Comparison of ENCODE assay signal across 22 mouse cellular contexts in genomic region chr9:37017169-37017568, GRCm38 (mm10).
DNase-seq lines count a peak whose midpoint lies in the region; ATAC-seq and TF ChIP-seq lines count a peak whose summit lies in the region.
"Had no signal": no experiment of that assay in that cellular context is flagged by ENCODE, and none has a peak within 500 bp of the region (broad histone marks: within the 10 kb centered on the region; RNA-seq: fewer than 3 reads in every experiment).

No protein-coding gene starts in this region.

- no peak for ATAC-seq in heart, embryonic 13.5 days (ENCODE audit: extremely low read depth, insufficient number of reproducible peaks, low FRiP score, low TSS enrichment)
- ATAC-seq in lung, embryonic 15.5 days (ENCODE audit: borderline replicate concordance, extremely low read depth, low FRiP score, low TSS enrichment) = no peak
- ATAC-seq in stomach, embryonic 14.5 days (ENCODE audit: insufficient number of reproducible peaks, insufficient read depth, low FRiP score, low read depth) = peak; percentile 43; the same call in 1 of the 2 replicates
- no peak for ATAC-seq in liver, embryonic 11.5 days (replicated peaks; ENCODE audit: low FRiP score)
- ATAC-seq: CD4-positive, CD25-positive, alpha-beta regulatory T cell, adult 4 months; inflammation-experienced regulatory T-cells, adult 6 months had no signal

- H3K9ac ChIP-seq in heart, embryonic 13.5 days = no peak overlapping the region
- H3K9ac ChIP-seq in lung, embryonic 15.5 days = no peak overlapping the region
- H3K9ac ChIP-seq in stomach, embryonic 14.5 days (replicated peaks; ENCODE audit: low read depth, low read length) = no peak overlapping the region
- no peak overlapping the region for H3K9ac ChIP-seq in liver, embryonic 11.5 days (ENCODE audit: low read depth, low read length)
- H3K9ac ChIP-seq: embryonic facial prominence, embryonic 15.5 days; limb, embryonic 15.5 days; liver, embryonic 15.5 days; neural tube, embryonic 12.5 days had no signal

- H3K27me3 ChIP-seq in heart, embryonic 13.5 days (replicated peaks) = peaks cover 6% of the 10 kb centered on the region; the same call in 1 of the 2 replicates
- H3K27me3 ChIP-seq in lung, embryonic 15.5 days = no peaks in the 10 kb centered on the region
- H3K27me3 ChIP-seq in embryonic facial prominence, embryonic 10.5 days (replicated peaks; ENCODE audit: low read depth, poor library complexity, severe bottlenecking) = no peaks in the 10 kb centered on the region
- no peaks in the 10 kb centered on the region for H3K27me3 ChIP-seq in stomach, embryonic 14.5 days (ENCODE audit: control insufficient read depth, insufficient read depth, low read length)
- H3K27me3 ChIP-seq in liver, embryonic 11.5 days (replicated peaks; ENCODE audit: control insufficient read depth, insufficient read depth, low read length) = no peaks in the 10 kb centered on the region
- H3K27me3 ChIP-seq: embryonic facial prominence, embryonic 15.5 days; liver, embryonic 15.5 days; neural tube, embryonic 12.5 days had no signal

- no peaks in the 10 kb centered on the region for H3K36me3 ChIP-seq in heart, embryonic 13.5 days
- no peaks in the 10 kb centered on the region for H3K36me3 ChIP-seq in lung, embryonic 15.5 days
- no peaks in the 10 kb centered on the region for H3K36me3 ChIP-seq in embryonic facial prominence, embryonic 10.5 days (replicated peaks)
- H3K36me3 ChIP-seq in stomach, embryonic 14.5 days (ENCODE audit: control insufficient read depth, insufficient read depth, low read length) = no peaks in the 10 kb centered on the region
- no peaks in the 10 kb centered on the region for H3K36me3 ChIP-seq in liver, embryonic 11.5 days (ENCODE audit: control insufficient read depth, insufficient read depth, low read length)
- H3K36me3 ChIP-seq: embryonic facial prominence, embryonic 15.5 days; limb, embryonic 15.5 days; liver, embryonic 15.5 days; neural tube, embryonic 12.5 days had no signal

- 49% methylated on average over 7 of the region's 7 CpGs for WGBS in heart, embryonic 13.5 days
- WGBS in lung, embryonic 15.5 days = 53% methylated on average over 7 of the region's 7 CpGs
- WGBS in lung, adult 2 months = 66% methylated on average over 7 of the region's 7 CpGs
- WGBS in embryonic facial prominence, embryonic 10.5 days = 77% methylated on average over 7 of the region's 7 CpGs
- 60% methylated on average over 7 of the region's 7 CpGs for WGBS in stomach, embryonic 14.5 days
- 68% methylated on average over 7 of the region's 7 CpGs for WGBS in liver, embryonic 11.5 days

- no peak overlapping the region for H3K4me3 ChIP-seq in heart, embryonic 13.5 days
- H3K4me3 ChIP-seq in lung, embryonic 15.5 days = no peak overlapping the region
- no peak overlapping the region for H3K4me3 ChIP-seq in lung, adult 2 months (replicated peaks; ENCODE audit: extremely low read depth, low read depth, low read length)
- no peak overlapping the region for H3K4me3 ChIP-seq in embryonic facial prominence, embryonic 10.5 days
- H3K4me3 ChIP-seq in stomach, embryonic 14.5 days (ENCODE audit: low read depth, low read length) = no peak overlapping the region
- no peak overlapping the region for H3K4me3 ChIP-seq in liver, embryonic 11.5 days (ENCODE audit: low read depth, low read length)
- H3K4me3 ChIP-seq: embryonic facial prominence, embryonic 15.5 days; limb, embryonic 15.5 days; liver, embryonic 15.5 days; megakaryocyte, embryonic 14.5 days; neural tube, embryonic 12.5 days had no signal

- H3K9me3 ChIP-seq in heart, embryonic 13.5 days = no peaks in the 10 kb centered on the region
- no peaks in the 10 kb centered on the region for H3K9me3 ChIP-seq in lung, embryonic 15.5 days
- H3K9me3 ChIP-seq in embryonic facial prominence, embryonic 10.5 days = no peaks in the 10 kb centered on the region
- no peaks in the 10 kb centered on the region for H3K9me3 ChIP-seq in stomach, embryonic 14.5 days (ENCODE audit: control insufficient read depth, low read depth, low read length)
- no peaks in the 10 kb centered on the region for H3K9me3 ChIP-seq in liver, embryonic 11.5 days (ENCODE audit: control insufficient read depth, low read length)
- H3K9me3 ChIP-seq: embryonic facial prominence, embryonic 15.5 days; limb, embryonic 15.5 days; liver, embryonic 15.5 days; megakaryocyte, embryonic 14.5 days; neural tube, embryonic 12.5 days had no signal

- no peak for TF ChIP-seq CTCF in lung, adult 2 months (IDR thresholded peaks at IDR 0.05; ENCODE audit: insufficient read depth, low read length)

- peak overlapping the region; percentile 17; the same call in 1 of the 2 replicates for H3K27ac ChIP-seq in heart, embryonic 13.5 days (replicated peaks)
- peak overlapping the region; percentile 67 for H3K27ac ChIP-seq in lung, embryonic 15.5 days
- peak overlapping the region; percentile 42; the same call in 1 of the 2 replicates for H3K27ac ChIP-seq in embryonic facial prominence, embryonic 10.5 days (replicated peaks)
- H3K27ac ChIP-seq in stomach, embryonic 14.5 days (ENCODE audit: low read length) = peak overlapping the region; percentile 56; the same call in 1 of the 2 replicates
- no peak overlapping the region for H3K27ac ChIP-seq in liver, embryonic 11.5 days (ENCODE audit: low read depth, low read length)
- H3K27ac ChIP-seq: embryonic facial prominence, embryonic 15.5 days; limb, embryonic 15.5 days; liver, embryonic 15.5 days; neural tube, embryonic 12.5 days had no signal

- peaks cover 61% of the 10 kb centered on the region for H3K4me1 ChIP-seq in heart, embryonic 13.5 days
- peaks cover 36% of the 10 kb centered on the region for H3K4me1 ChIP-seq in lung, embryonic 15.5 days
- peaks cover 5% of the 10 kb centered on the region; the same call in 1 of the 2 replicates for H3K4me1 ChIP-seq in lung, adult 2 months (ENCODE audit: control insufficient read depth, insufficient read depth, low read length)
- peaks cover 56% of the 10 kb centered on the region for H3K4me1 ChIP-seq in embryonic facial prominence, embryonic 10.5 days
- H3K4me1 ChIP-seq in stomach, embryonic 14.5 days (ENCODE audit: control insufficient read depth, insufficient read depth, low read length) = peaks cover 39% of the 10 kb centered on the region
- H3K4me1 ChIP-seq in liver, embryonic 11.5 days (replicated peaks; ENCODE audit: control insufficient read depth, insufficient read depth, low read length) = no peaks in the 10 kb centered on the region
- H3K4me1 ChIP-seq: liver, embryonic 15.5 days had no signal

- no peak for TF ChIP-seq POLR2A in lung, adult 2 months (IDR thresholded peaks at IDR 0.05; ENCODE audit: borderline replicate concordance, extremely low read depth, low read depth, low read length)

- no peak for DNase-seq in heart, adult 18-20 months
- DNase-seq in lung, adult 2 months = no peak
- no peak for DNase-seq in embryonic facial prominence, embryonic 10.5 days (ENCODE audit: low spot score)
- no peak for DNase-seq in liver, embryonic 11.5 days (ENCODE audit: low spot score)
- DNase-seq: adrenal gland, postnatal 14 days; cerebellum, adult 8-10 months; cerebellum, postnatal 36 days; gastrocnemius, postnatal 36 days; heart, postnatal 10 days; kidney, adult 18-20 months; layer of hippocampus, adult 9-11 months; left cerebral cortex, postnatal 4 days had no signal

- H3K4me2 ChIP-seq in heart, embryonic 13.5 days = no peak overlapping the region
- no peak overlapping the region for H3K4me2 ChIP-seq in lung, embryonic 15.5 days
- no peak overlapping the region for H3K4me2 ChIP-seq in stomach, embryonic 14.5 days (replicated peaks; ENCODE audit: low read depth, low read length)
- H3K4me2 ChIP-seq in liver, embryonic 11.5 days = no peak overlapping the region
- H3K4me2 ChIP-seq: embryonic facial prominence, embryonic 15.5 days; limb, embryonic 15.5 days; liver, embryonic 15.5 days; neural tube, embryonic 12.5 days had no signal
